Mouse (Mus musculus): ENCODE data around the gene Glod5. TPM values are rescaled to one million over a fixed set of nuclear protein-coding genes. Genes with fewer than 3 reads are reported as not detected.

Gene Glod5
- total RNA-seq, 2 experiments from 2014 or later, result not detected

GRCm38 (mm10) chrX:7968899-7969298, 49.4 kb downstream of the Glod5 start:
- intact Hi-C loops (cut with DNase I), result no loop called here
- DNase-seq, result no peak

- intact Hi-C loops (cut with DNase I), result no loop called here
- no peak for DNase-seq
Observed at GRCm38 (mm10) chrX:7968226-7968625, 50.1 kb downstream of the Glod5 start.

- intact Hi-C loops (cut with DNase I), result no loop called here
- no peak for DNase-seq
Observed at GRCm38 (mm10) chrX:7967596-7968201, 50.6 kb downstream of the Glod5 start.

- intact Hi-C loops (cut with DNase I), result no loop called here
- no peak for DNase-seq
Observed at GRCm38 (mm10) chrX:7966161-7966560, 52.1 kb downstream of the Glod5 start.

GRCm38 (mm10) chrX:7963829-7964626, 54.3 kb downstream of the Glod5 start:
- no peak for DNase-seq
- intact Hi-C loops (cut with DNase I), result no loop called here

- intact Hi-C loops (cut with DNase I), result no loop called here
- no peak for DNase-seq
Observed at GRCm38 (mm10) chrX:7958868-7959267, 59.4 kb downstream of the Glod5 start.

Other genes with a start within 250 kb of the Glod5 start
- gene Gripap1, start 228.7 kb downstream of the Glod5 start, total RNA-seq (2021), result 10 to 100 TPM; 27.7 to 30.2 TPM
- under 1 TPM; 0.79 to 0.94 TPM for gene Kcnd1, start 196.2 kb downstream of the Glod5 start, total RNA-seq (2021)
- gene Otud5, start 177.1 kb downstream of the Glod5 start, total RNA-seq (2021), result 10 to 100 TPM; 34.0 to 38.8 TPM
- gene Pim2, start 140.2 kb downstream of the Glod5 start, total RNA-seq (2021), result 1 to 10 TPM; 2.1 to 2.8 TPM
- 10 to 100 TPM; 15.5 to 15.8 TPM for gene Slc35a2, start 134.5 kb downstream of the Glod5 start, total RNA-seq (2021)
- 10 to 100 TPM; 33.3 to 33.7 TPM for gene Pqbp1, start 119.2 kb downstream of the Glod5 start, total RNA-seq (2021)
- gene Timm17b, start 119.1 kb downstream of the Glod5 start, total RNA-seq (2021), result 10 to 100 TPM; 46.4 to 51.2 TPM
- gene Gm10491, start 110.7 kb downstream of the Glod5 start, total RNA-seq (2021), result not detected
- gene Gm10490, start 109.0 kb downstream of the Glod5 start, total RNA-seq (2021), result not detected
- gene Pcsk1n, start 98.7 kb downstream of the Glod5 start, total RNA-seq (2021), result not detected
- gene Eras, start 89.9 kb downstream of the Glod5 start, total RNA-seq (2021), result not detected
- gene Hdac6, start 70.6 kb downstream of the Glod5 start, total RNA-seq (2021), result 10 to 100 TPM; 21.5 to 23.7 TPM
- not detected for gene Gata1, start 40.4 kb downstream of the Glod5 start, total RNA-seq (2021)
- 1 to 10 TPM; 8.3 to 8.8 TPM for gene Suv39h1, start 56.3 kb upstream of the Glod5 start, total RNA-seq (2021)
- 1 to 10 TPM; 2.3 to 3.0 TPM for gene Was, start 72.0 kb upstream of the Glod5 start, total RNA-seq (2021)
- 10 to 100 TPM; 79.1 to 79.3 TPM for gene Wdr13, start 114.4 kb upstream of the Glod5 start, total RNA-seq (2021)
- gene Rbm3, start 127.4 kb upstream of the Glod5 start, total RNA-seq (2021), result 100 to 1,000 TPM; 341 to 398 TPM
- 1 to 10 TPM; 6.0 to 6.5 TPM for gene Tbc1d25, start 157.7 kb upstream of the Glod5 start, total RNA-seq (2021)
- gene Ebp, start 175.0 kb upstream of the Glod5 start, total RNA-seq (2021), result 10 to 100 TPM; 22.8 to 26.1 TPM
- 1 to 10 TPM; 2.4 to 3.1 TPM for gene Porcn, start 188.0 kb upstream of the Glod5 start, total RNA-seq (2021)
- gene Ftsj1, start 233.9 kb upstream of the Glod5 start, total RNA-seq (2021), result 10 to 100 TPM; 13.3 to 13.7 TPM

Data from heart, postnatal 10 days (tissue).